Mouse (Mus musculus) olfactory bulb, adult 2 months (tissue): ENCODE results near the gene Tmem245.

ENCODE experiments used
- CTCF ChIP-seq: fragments of 200-500 bp; IDR thresholded peaks from 2 replicates; pipeline ENCODE4 v1.5.1; 2012; ENCODE audit warnings: low read depth, mild to moderate bottlenecking, low read length, moderate library complexity; ENCODE audit not compliant: insufficient read depth
- POLR2A ChIP-seq: fragments of 200-500 bp; IDR thresholded peaks from 2 replicates; pipeline ENCODE4 v1.6.1; 2012; ENCODE audit warnings: mild to moderate bottlenecking, low read depth, low read length, moderate library complexity; ENCODE audit not compliant: insufficient read depth

DNA sequence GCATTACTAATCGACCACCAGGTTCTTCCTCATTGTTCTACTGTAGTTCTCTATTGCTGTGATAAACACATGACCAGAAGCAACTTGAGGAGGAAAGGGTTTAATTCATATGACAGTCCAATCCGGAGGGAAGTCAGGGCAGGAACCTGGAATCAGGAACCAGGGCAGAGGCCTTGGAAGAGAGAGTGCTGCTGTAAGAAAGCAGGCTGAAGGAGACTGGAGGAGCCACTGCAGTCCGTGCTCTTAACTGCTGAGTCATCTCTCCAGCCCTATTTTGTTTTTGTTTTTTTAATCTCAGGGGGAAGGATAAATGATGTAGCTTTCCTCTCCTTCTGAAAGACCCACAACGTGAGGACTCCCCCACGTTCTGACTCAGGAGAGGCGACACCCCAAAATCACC lies 6.0 kb upstream of the Tmem245 start:
- TF ChIP-seq CTCF: no peak
- no peak for TF ChIP-seq POLR2A
